Mouse (Mus musculus): ENCODE data around the gene Fam118b. TPM values are rescaled to one million over a fixed set of nuclear protein-coding genes. Genes with fewer than 3 reads are reported as not detected.

The Fam118b gene
- total RNA-seq, 4 experiments from 2014 or later = 13.6 to 17.4 (median 14.5) TPM

GRCm38 (mm10) chr9:35264509-35264908 is 3.1 kb downstream of the Fam118b start:
- DNase-seq (ENCODE audit: low spot score) = no peak

- no peak for DNase-seq (ENCODE audit: low spot score)
Observed at GRCm38 (mm10) chr9:35263431-35263830, 4.2 kb downstream of the Fam118b start.

GRCm38 (mm10) chr9:35262418-35262817 is 5.2 kb downstream of the Fam118b start:
- no peak for DNase-seq (ENCODE audit: low spot score)

- DNase-seq (ENCODE audit: low spot score) = no peak
Observed at GRCm38 (mm10) chr9:35257365-35257764, 10.2 kb downstream of the Fam118b start.

GRCm38 (mm10) chr9:35249476-35249875 is 18.1 kb downstream of the Fam118b start:
- no peak for DNase-seq (ENCODE audit: low spot score)

GRCm38 (mm10) chr9:35247405-35247804 is 20.2 kb downstream of the Fam118b start:
- no peak for DNase-seq (ENCODE audit: low spot score)

GRCm38 (mm10) chr9:35239734-35240133 is 27.9 kb downstream of the Fam118b start:
- no peak for DNase-seq (ENCODE audit: low spot score)

- no peak for DNase-seq (ENCODE audit: low spot score)
Observed at GRCm38 (mm10) chr9:35238915-35239571, 28.6 kb downstream of the Fam118b start.

GRCm38 (mm10) chr9:35238371-35238770 is 29.2 kb downstream of the Fam118b start:
- DNase-seq (ENCODE audit: low spot score) = no peak

GRCm38 (mm10) chr9:35235996-35236395 is 31.6 kb downstream of the Fam118b start:
- DNase-seq (ENCODE audit: low spot score) = no peak

- no peak for DNase-seq (ENCODE audit: low spot score)
Observed at GRCm38 (mm10) chr9:35228671-35229070, 38.9 kb downstream of the Fam118b start.

GRCm38 (mm10) chr9:35223466-35223865 is 44.1 kb downstream of the Fam118b start:
- no peak for DNase-seq (ENCODE audit: low spot score)

GRCm38 (mm10) chr9:35217963-35218362 is 49.6 kb downstream of the Fam118b start:
- peak; percentile 25 for DNase-seq (ENCODE audit: low spot score)

- DNase-seq (ENCODE audit: low spot score) = no peak
Observed at GRCm38 (mm10) chr9:35211573-35212511, 55.8 kb downstream of the Fam118b start.

- peak; percentile 98 for DNase-seq (ENCODE audit: low spot score)
Observed at GRCm38 (mm10) chr9:35210542-35211474, 56.8 kb downstream of the Fam118b start, which contains the start of gene Foxred1. Foxred1 (minus strand) TSS chr9:35211055.

- no peak for DNase-seq (ENCODE audit: low spot score)
Observed at GRCm38 (mm10) chr9:35204421-35204820, 63.2 kb downstream of the Fam118b start.

- no peak for DNase-seq (ENCODE audit: low spot score)
Observed at GRCm38 (mm10) chr9:35203536-35203935, 64.1 kb downstream of the Fam118b start.

GRCm38 (mm10) chr9:35200529-35201060 is 67.0 kb downstream of the Fam118b start:
- no peak for DNase-seq (ENCODE audit: low spot score)

- peak; percentile 93 for DNase-seq (ENCODE audit: low spot score)
Observed at GRCm38 (mm10) chr9:35199772-35200471, 67.7 kb downstream of the Fam118b start, which contains the start of the genes Srpr and Tirap. Srpr (plus strand) TSS chr9:35200175. Tirap (minus strand) TSS chr9:35200291.
